ENCODE assay signal across 10 mouse cellular contexts in genomic region chr2:116072321-116072640, GRCm38 (mm10). TPM values are rescaled to one million over a fixed set of nuclear protein-coding genes. Genes with fewer than 3 reads are reported as not detected.
DNase-seq lines count a peak whose midpoint lies in the region; ATAC-seq lines count a peak whose summit lies in the region.
"Had no signal": no experiment of that assay in that cellular context is flagged by ENCODE, and none has a peak within 500 bp of the region (broad histone marks: within the 10 kb centered on the region; RNA-seq: fewer than 3 reads in every experiment).

No protein-coding gene starts in this region.

- H3K27ac ChIP-seq in heart, embryonic 15.5 days: no peak overlapping the region
- peak overlapping the region; percentile 99 for H3K27ac ChIP-seq in hindbrain, embryonic 14.5 days
- peak overlapping the region; percentile 84 for H3K27ac ChIP-seq in midbrain, embryonic 16.5 days (ENCODE audit: low read length)

- no peak for ATAC-seq in heart, embryonic 15.5 days (replicated peaks; ENCODE audit: insufficient number of reproducible peaks, insufficient read depth, low FRiP score, low read depth)
- no peak for ATAC-seq in hindbrain, embryonic 14.5 days (ENCODE audit: low FRiP score)
- no peak for ATAC-seq in midbrain, embryonic 16.5 days
- ATAC-seq in cerebellum, adult (ENCODE audit: insufficient number of reproducible peaks, low FRiP score, low TSS enrichment): no peak

- H3K4me3 ChIP-seq in heart, embryonic 15.5 days: peak overlapping the region; percentile 56
- peak overlapping the region; percentile 71 for H3K4me3 ChIP-seq in hindbrain, embryonic 14.5 days (replicated peaks; ENCODE audit: low read length)
- peak overlapping the region; percentile 43 for H3K4me3 ChIP-seq in midbrain, embryonic 16.5 days (ENCODE audit: low read depth, low read length)

- peak overlapping the region; percentile 50; the same call in 1 of the 2 replicates for H3K9ac ChIP-seq in heart, embryonic 15.5 days
- peak overlapping the region; percentile 99 for H3K9ac ChIP-seq in hindbrain, embryonic 14.5 days
- peak overlapping the region; percentile 58 for H3K9ac ChIP-seq in midbrain, embryonic 16.5 days (ENCODE audit: low read depth, low read length)

- H3K36me3 ChIP-seq in heart, embryonic 15.5 days: no peaks in the 10 kb centered on the region
- no peaks in the 10 kb centered on the region for H3K36me3 ChIP-seq in hindbrain, embryonic 14.5 days (replicated peaks; ENCODE audit: control insufficient read depth, insufficient read depth)
- H3K36me3 ChIP-seq in midbrain, embryonic 16.5 days (ENCODE audit: control insufficient read depth, insufficient read depth, low read length): no peaks in the 10 kb centered on the region

- peak overlapping the region; percentile 81 for H3K4me2 ChIP-seq in heart, embryonic 15.5 days
- peak overlapping the region; percentile 65 for H3K4me2 ChIP-seq in hindbrain, embryonic 14.5 days (replicated peaks)
- H3K4me2 ChIP-seq in midbrain, embryonic 16.5 days (ENCODE audit: low read length): peak overlapping the region; percentile 62

- H3K9me3 ChIP-seq in heart, embryonic 15.5 days (replicated peaks): no peaks in the 10 kb centered on the region
- H3K9me3 ChIP-seq in hindbrain, embryonic 14.5 days (ENCODE audit: control insufficient read depth, low read length): no peaks in the 10 kb centered on the region
- no peaks in the 10 kb centered on the region for H3K9me3 ChIP-seq in midbrain, embryonic 16.5 days (replicated peaks; ENCODE audit: control insufficient read depth, low read length, poor library complexity, severe bottlenecking)

- peaks cover 15% of the 10 kb centered on the region; the same call in 1 of the 2 replicates for H3K27me3 ChIP-seq in heart, embryonic 15.5 days
- H3K27me3 ChIP-seq in hindbrain, embryonic 14.5 days (ENCODE audit: control insufficient read depth, insufficient read depth, low read length): 0 out of 2 replicates have a peak, but pooled peaks cover 4% of the 10 kb centered on the region
- H3K27me3 ChIP-seq in midbrain, embryonic 16.5 days (ENCODE audit: control insufficient read depth, insufficient read depth, low read depth, low read length): peaks cover 5% of the 10 kb centered on the region; the same call in 1 of the 2 replicates

- H3K4me1 ChIP-seq in heart, embryonic 15.5 days (replicated peaks): peaks cover 26% of the 10 kb centered on the region
- H3K4me1 ChIP-seq in hindbrain, embryonic 14.5 days (replicated peaks; ENCODE audit: control insufficient read depth, insufficient read depth, low read length): peaks cover 14% of the 10 kb centered on the region; the same call in 1 of the 2 replicates
- peaks cover 14% of the 10 kb centered on the region for H3K4me1 ChIP-seq in midbrain, embryonic 16.5 days (ENCODE audit: control insufficient read depth, insufficient read depth, low read length)

- no peak for DNase-seq in heart, postnatal 4 days
- peak; percentile 60 for DNase-seq in embryo, embryonic 10.5 days (ENCODE audit: low spot score)
- DNase-seq in hindbrain, embryonic 14.5 days (ENCODE audit: low spot score): no peak
- no peak for DNase-seq in left cerebral cortex, adult 18-20 months (ENCODE audit: low spot score in 2 of 2)
- no peak for DNase-seq in adrenal gland, adult 18-20 months (ENCODE audit: low spot score in 2 of 2)
- DNase-seq: heart, adult 2 months had no signal

- 15% methylated on average over 13 of the region's 13 CpGs for WGBS in heart, embryonic 15.5 days
- WGBS in hindbrain, embryonic 14.5 days: 2% methylated on average over 13 of the region's 13 CpGs
- WGBS in midbrain, embryonic 16.5 days: under 1% methylated on average over 13 of the region's 13 CpGs

RNA-seq across cellular contexts. Expression of gene Meis2, which starts 6.6 kb away (rescaled TPM):
- 24.0 and 25.7 TPM in 2 replicates for polyA plus RNA-seq in heart, embryonic 15.5 days (2015; fragmentation: Nextera tagmentation; extraction: Ambion mirVana)
- total RNA-seq in heart, postnatal 4 days (2021): 10 to 100 TPM; 33.2 to 36.6 TPM
- polyA plus RNA-seq in hindbrain, embryonic 14.5 days (2014; fragmentation: Nextera tagmentation; extraction: Ambion mirVana): 136 and 159 TPM in 2 replicates
- polyA plus RNA-seq in midbrain, embryonic 16.5 days (2015; fragmentation: Nextera tagmentation; extraction: Ambion mirVana): 62.5 and 70.2 TPM in 2 replicates
- total RNA-seq in left cerebral cortex, adult 18-20 months (2021): 100 to 1,000 TPM; 109 to 117 TPM
- 100 to 1,000 TPM; 216 to 279 TPM for total RNA-seq in adrenal gland, adult 18-20 months (2021)
- total RNA-seq: megakaryocyte, adult 5-6 weeks had no signal
